ENCODE assay signal across 8 mouse cellular contexts in the genomic region with DNA sequence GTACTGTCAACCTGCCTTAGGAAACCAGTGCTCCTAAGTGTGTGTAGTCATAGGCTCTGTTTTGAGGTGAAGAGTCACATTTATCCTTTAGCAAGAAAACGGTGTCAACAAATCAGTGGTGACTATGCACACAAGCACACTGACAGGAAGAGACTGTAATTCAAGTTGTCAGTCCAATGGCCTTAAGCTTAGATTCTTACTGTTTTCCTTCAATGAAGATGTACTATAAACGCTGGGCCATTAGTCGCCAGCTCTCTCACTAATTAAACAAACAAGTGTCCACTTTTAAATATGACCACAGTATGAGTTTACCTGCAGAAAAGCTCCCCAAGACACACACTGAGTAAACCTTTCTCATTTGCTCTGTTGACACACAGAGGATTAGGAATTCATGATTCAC. TPM values are rescaled to one million over a fixed set of nuclear protein-coding genes. Genes with fewer than 3 reads are reported as not detected.
DNase-seq lines count a peak whose midpoint lies in the region; ATAC-seq and TF ChIP-seq lines count a peak whose summit lies in the region.

No protein-coding gene starts in this region.

- H3K9ac ChIP-seq in forebrain, embryonic 16.5 days (replicated peaks; ENCODE audit: low read depth, low read length): no peak overlapping the region
- H3K9ac ChIP-seq in liver, embryonic 14.5 days (replicated peaks): no peak overlapping the region

- H3K27ac ChIP-seq in gastrocnemius, adult 2 months: peak overlapping the region; percentile 87
- no peak overlapping the region for H3K27ac ChIP-seq in forebrain, embryonic 16.5 days (ENCODE audit: low read length)
- H3K27ac ChIP-seq in liver, embryonic 14.5 days: no peak overlapping the region

- H3K27me3 ChIP-seq in forebrain, embryonic 16.5 days (replicated peaks; ENCODE audit: control insufficient read depth, insufficient read depth, low read length): 0 out of 2 replicates have a peak, but pooled peaks cover 2% of the 10 kb centered on the region
- no peaks in the 10 kb centered on the region for H3K27me3 ChIP-seq in liver, embryonic 14.5 days (ENCODE audit: control insufficient read depth, insufficient read depth, low read length)

- intact Hi-C loops in gastrocnemius, adult 2 months (cut with DNase I): loop anchor here (5.0 kb wide), 1 partner anchor 47 kb away; no protein-coding TSS in a partner anchor
- intact Hi-C loops in gastrocnemius, postnatal 14 days (cut with DNase I; ENCODE audit: low total_unique reads): no loop called here

- no peak for TF ChIP-seq CTCF in gastrocnemius, adult 2 months (IDR thresholded peaks at IDR 0.05)
- TF ChIP-seq CTCF in liver, embryonic 14.5 days (IDR thresholded peaks at IDR 0.05; ENCODE audit: low read depth): no peak

- H3K4me1 ChIP-seq in forebrain, embryonic 16.5 days (replicated peaks; ENCODE audit: control insufficient read depth, insufficient read depth, low read length): peaks cover 6% of the 10 kb centered on the region
- H3K4me1 ChIP-seq in liver, embryonic 14.5 days (replicated peaks; ENCODE audit: control insufficient read depth in 2 of 2, insufficient read depth in 2 of 2, low read length in 1 of 2): peaks cover 0 to 4% of the 10 kb centered on the region in 2 experiments; a peak in 1 of 4 replicates

- no peak for TF ChIP-seq EP300 in liver, embryonic 14.5 days (IDR thresholded peaks at IDR 0.05; ENCODE audit: low read depth)

- H3K4me2 ChIP-seq in forebrain, embryonic 16.5 days (ENCODE audit: low read length): peak overlapping the region; percentile 94
- peak overlapping the region; percentile 42 for H3K4me2 ChIP-seq in liver, embryonic 14.5 days (ENCODE audit: low read depth)

- DNase-seq in gastrocnemius, adult 2 months: no peak
- DNase-seq in gastrocnemius, postnatal 14 days: no peak
- DNase-seq in 3T3-L1 (ENCODE audit: low read depth, low spot score): peak; percentile 64
- no peak for DNase-seq in liver, embryonic 14.5 days (ENCODE audit: low read depth in 3 of 3, low spot score in 3 of 3)
- no peak for DNase-seq in B cell, adult 2 months
- no peak for DNase-seq in spleen, postnatal 36 days (ENCODE audit: low spot score in 2 of 2)
- no peak for DNase-seq in kidney, adult 18-20 months

- ATAC-seq in forebrain, embryonic 16.5 days: no peak
- no peak for ATAC-seq in liver, embryonic 14.5 days (ENCODE audit: insufficient read depth)

- H3K9me3 ChIP-seq in forebrain, embryonic 16.5 days (ENCODE audit: control insufficient read depth, low read length): no peaks in the 10 kb centered on the region
- no peaks in the 10 kb centered on the region for H3K9me3 ChIP-seq in liver, embryonic 14.5 days (ENCODE audit: control insufficient read depth, low read length)

- H3K36me3 ChIP-seq in forebrain, embryonic 16.5 days (ENCODE audit: control insufficient read depth, insufficient read depth): no peaks in the 10 kb centered on the region
- no peaks in the 10 kb centered on the region for H3K36me3 ChIP-seq in liver, embryonic 14.5 days (replicated peaks; ENCODE audit: control insufficient read depth, insufficient read depth, low read depth)

- 33% methylated on average over 3 of the region's 3 CpGs for WGBS in forebrain, embryonic 16.5 days
- 16% methylated on average over 3 of the region's 3 CpGs for WGBS in liver, embryonic 14.5 days (ENCODE audit: insufficient replicate concordance)

- H3K4me3 ChIP-seq in gastrocnemius, adult 2 months: peak overlapping the region; percentile 88
- peak overlapping the region; percentile 56 for H3K4me3 ChIP-seq in forebrain, embryonic 16.5 days (replicated peaks; ENCODE audit: low read length)
- H3K4me3 ChIP-seq in liver, embryonic 14.5 days (ENCODE audit: insufficient read depth in 1 of 2, low read depth in 2 of 2, low read length in 2 of 2): peak overlapping the region; percentile 38 to 62

RNA-seq across cellular contexts. Expression of a gene that starts 44.3 kb away (rescaled TPM):
- total RNA-seq in gastrocnemius, adult 2 months (2021): 1 to 10 TPM; 6.7 to 7.4 TPM
- total RNA-seq in gastrocnemius, postnatal 14 days (2021): 10 to 100 TPM; 10.9 to 13.5 TPM
- polyA plus RNA-seq in forebrain, embryonic 16.5 days (2015; fragmentation: Nextera tagmentation; extraction: Ambion mirVana): 3.5 and 4.8 TPM in 2 replicates
- 0.93 and 1.1 TPM in 2 replicates for polyA plus RNA-seq in liver, embryonic 14.5 days (2012; rRNA removed)
- 0.48 and 0.56 TPM in 2 replicates for polyA plus RNA-seq in liver, embryonic 14.5 days (2014; fragmentation: Nextera tagmentation; extraction: Ambion mirVana)
